Mouse (Mus musculus): ENCODE data around the gene Mustn1.

- TF ChIP-seq CTCF (IDR thresholded peaks at IDR 0.05; ENCODE audit: low read depth), result no peak
- TF ChIP-seq EP300 (IDR thresholded peaks at IDR 0.05; ENCODE audit: low read depth), result no peak
Measured at GRCm38 (mm10) chr14:30886204-30886603, 7.2 kb downstream of the Mustn1 start, which contains the start of gene Itih4.

All from liver, embryonic 14.5 days (tissue).